Mouse (Mus musculus): ENCODE measurements around the gene Plekhg2.

DNA sequence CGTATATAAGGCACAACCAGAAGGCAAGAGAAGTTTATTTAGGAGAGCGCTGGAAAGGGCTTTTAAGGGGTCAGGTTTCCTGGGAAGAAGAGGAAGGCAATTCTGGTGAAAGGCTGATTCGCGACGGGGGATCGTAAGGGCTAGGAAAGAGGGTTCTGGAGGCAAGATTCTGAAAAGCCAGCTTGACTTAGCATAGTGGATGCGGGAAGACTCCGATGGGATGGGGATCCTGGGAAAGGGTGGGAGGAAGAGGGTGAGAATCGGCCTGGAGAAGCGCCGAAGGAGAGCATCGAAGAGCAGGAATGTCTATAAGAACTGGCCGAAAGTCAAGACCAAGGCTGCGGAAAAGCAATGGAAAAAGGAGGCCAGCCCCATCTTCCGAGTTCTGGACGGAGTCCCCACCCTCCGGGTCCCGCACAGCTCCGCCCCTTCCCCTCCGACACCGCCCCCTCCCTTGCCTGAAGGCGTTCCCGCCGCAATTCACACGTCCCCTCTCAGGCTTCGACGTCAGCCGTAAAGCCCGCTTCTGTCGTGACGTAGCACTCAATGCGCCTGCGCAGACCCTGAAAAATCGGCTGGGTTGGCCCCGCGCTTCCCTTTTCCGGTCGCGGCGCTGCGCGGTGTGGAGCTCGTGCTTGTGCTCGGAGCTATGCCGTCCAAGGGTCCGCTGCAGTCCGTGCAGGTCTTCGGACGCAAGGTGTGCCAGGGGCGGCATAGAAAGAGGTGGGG, 22.1 kb downstream of the Plekhg2 start, which contains the start of gene Rps16:
- TF ChIP-seq GATA1 (IDR thresholded peaks at IDR 0.05; ENCODE audit: low read length) (no peak), TAL1 (IDR thresholded peaks at IDR 0.05; ENCODE audit: low read length) (no peak)

Measured in erythroblast, embryonic 14.5 days (primary cell).